Comparison of ENCODE assay signal across 29 mouse cellular contexts in genomic region chr12:105636551-105636950, GRCm38 (mm10). TPM values are rescaled to one million over a fixed set of nuclear protein-coding genes. Genes with fewer than 3 reads are reported as not detected.
DNase-seq lines count a peak whose midpoint lies in the region; ATAC-seq and TF ChIP-seq lines count a peak whose summit lies in the region.
"Had no signal": no experiment of that assay in that cellular context is flagged by ENCODE, and none has a peak within 500 bp of the region (broad histone marks: within the 10 kb centered on the region; RNA-seq: fewer than 3 reads in every experiment).

No protein-coding gene starts in this region.

- H3K9me3 ChIP-seq in kidney, embryonic 14.5 days (ENCODE audit: control insufficient read depth, low read length): no peaks in the 10 kb centered on the region
- H3K9me3 ChIP-seq: embryonic facial prominence, embryonic 10.5 days; embryonic facial prominence, embryonic 13.5 days; forebrain, embryonic 12.5 days; forebrain, embryonic 15.5 days; heart, embryonic 12.5 days; heart, embryonic 15.5 days; hindbrain, embryonic 10.5 days; hindbrain, embryonic 13.5 days had no signal

- H3K4me1 ChIP-seq in cerebellum, adult 2 months (ENCODE audit: control insufficient read depth, insufficient read depth, low read length): no peaks in the 10 kb centered on the region
- no peaks in the 10 kb centered on the region for H3K4me1 ChIP-seq in kidney, embryonic 14.5 days (ENCODE audit: control insufficient read depth, insufficient read depth, low read length)
- H3K4me1 ChIP-seq: embryonic facial prominence, embryonic 10.5 days; embryonic facial prominence, embryonic 13.5 days; forebrain, embryonic 12.5 days; forebrain, embryonic 15.5 days; heart, embryonic 12.5 days; heart, embryonic 15.5 days; hindbrain, embryonic 10.5 days; hindbrain, embryonic 13.5 days had no signal

- peaks cover 92% of the 10 kb centered on the region for H3K36me3 ChIP-seq in kidney, embryonic 14.5 days (ENCODE audit: control insufficient read depth, insufficient read depth, low read length)

- ATAC-seq in kidney, embryonic 14.5 days (ENCODE audit: low FRiP score, low TSS enrichment): no peak
- ATAC-seq: forebrain, embryonic 15.5 days; hindbrain, embryonic 16.5 days; Patski had no signal

- 85% methylated on average over 9 of the region's 9 CpGs for WGBS in cerebellum, adult 2 months
- WGBS in kidney, embryonic 14.5 days: 95% methylated on average over 9 of the region's 9 CpGs

- no peak overlapping the region for H3K4me3 ChIP-seq in cerebellum, adult 2 months (replicated peaks; ENCODE audit: insufficient read depth, low read depth, low read length)
- H3K4me3 ChIP-seq in kidney, embryonic 14.5 days (ENCODE audit: low read length): no peak overlapping the region
- H3K4me3 ChIP-seq: embryonic facial prominence, embryonic 10.5 days; embryonic facial prominence, embryonic 13.5 days; erythroblast, embryonic 14.5 days; forebrain, embryonic 12.5 days; forebrain, embryonic 15.5 days; heart, embryonic 12.5 days; heart, embryonic 15.5 days; hindbrain, embryonic 10.5 days; hindbrain, embryonic 13.5 days had no signal

- no peak overlapping the region for H3K9ac ChIP-seq in kidney, embryonic 14.5 days (ENCODE audit: low read depth, low read length)
- H3K9ac ChIP-seq: embryonic facial prominence, embryonic 13.5 days; forebrain, embryonic 12.5 days; forebrain, embryonic 15.5 days; heart, embryonic 12.5 days; heart, embryonic 15.5 days; hindbrain, embryonic 13.5 days had no signal

- no peak for TF ChIP-seq CTCF in cerebellum, adult 2 months (IDR thresholded peaks at IDR 0.05; ENCODE audit: borderline replicate concordance, insufficient read depth, low read depth, low read length)

- peak; percentile 42 to 43 for DNase-seq in cerebellum, postnatal 10 days
- no peak for DNase-seq in cerebellum, adult 2 months
- peak; percentile 25 to 32 for DNase-seq in kidney, postnatal 4 days
- DNase-seq in right cerebral cortex, postnatal 4 days: peak; percentile 19
- DNase-seq in right cerebral cortex, postnatal 10 days (ENCODE audit: low spot score in 2 of 2): no peak
- DNase-seq in ES-CJ7 (ENCODE audit: low read depth, low spot score): peak; percentile 19
- DNase-seq: adrenal gland, postnatal 10 days; adrenal gland, postnatal 36 days; cerebellum, adult 18-20 months; cerebellum, adult 9-11 months; cerebellum, postnatal 36 days; embryo, embryonic 11 days; gastrocnemius, postnatal 10 days; gastrocnemius, postnatal 36 days; heart, postnatal 10 days; heart, postnatal 36 days had no signal

- no peaks in the 10 kb centered on the region for H3K27me3 ChIP-seq in cerebellum, adult 2 months (ENCODE audit: control insufficient read depth, insufficient read depth, low read length)
- H3K27me3 ChIP-seq in kidney, embryonic 14.5 days (ENCODE audit: control insufficient read depth, insufficient read depth, low read length): no peaks in the 10 kb centered on the region
- H3K27me3 ChIP-seq: embryonic facial prominence, embryonic 13.5 days; forebrain, embryonic 12.5 days; forebrain, embryonic 15.5 days; heart, embryonic 12.5 days; heart, embryonic 15.5 days; hindbrain, embryonic 13.5 days; Patski had no signal

- H3K4me2 ChIP-seq in kidney, embryonic 14.5 days (replicated peaks; ENCODE audit: low read depth, low read length): no peak overlapping the region
- H3K4me2 ChIP-seq: embryonic facial prominence, embryonic 13.5 days; forebrain, embryonic 12.5 days; forebrain, embryonic 15.5 days; heart, embryonic 12.5 days; heart, embryonic 15.5 days; hindbrain, embryonic 13.5 days had no signal

- no peak overlapping the region for H3K27ac ChIP-seq in cerebellum, adult 2 months (ENCODE audit: insufficient read depth, low read length)
- no peak overlapping the region for H3K27ac ChIP-seq in kidney, embryonic 14.5 days (ENCODE audit: low read depth, low read length)
- H3K27ac ChIP-seq: embryonic facial prominence, embryonic 10.5 days; embryonic facial prominence, embryonic 13.5 days; forebrain, embryonic 12.5 days; forebrain, embryonic 15.5 days; heart, embryonic 15.5 days; hindbrain, embryonic 10.5 days; hindbrain, embryonic 13.5 days had no signal

- TF ChIP-seq POLR2A in cerebellum, adult 2 months (IDR thresholded peaks at IDR 0.05; ENCODE audit: borderline replicate concordance, insufficient read depth, low read length): no peak

RNA-seq across cellular contexts. Expression of gene Bdkrb1, which starts 33.7 kb away (rescaled TPM):
- polyA plus RNA-seq in cerebellum, adult 2 months (2012; rRNA removed): 0.36 TPM in 1 of 2 replicates, not detected in the other
- not detected in 2 replicates for polyA plus RNA-seq in kidney, embryonic 14.5 days (2014; fragmentation: Nextera tagmentation; extraction: Ambion mirVana)
- polyA plus RNA-seq: embryonic facial prominence, embryonic 13.5 days; erythroblast, embryonic 14.5 days; forebrain, embryonic 12.5 days; G1E; heart, embryonic 12.5 days; heart, embryonic 15.5 days had no signal

RNA-seq across cellular contexts. Expression of gene Gskip, which starts 48.1 kb away (rescaled TPM):
- polyA plus RNA-seq in cerebellum, adult 2 months (2012; rRNA removed): 29.4 and 31.7 TPM in 2 replicates
- polyA plus RNA-seq in kidney, embryonic 14.5 days (2014; fragmentation: Nextera tagmentation; extraction: Ambion mirVana): 28.1 and 29.6 TPM in 2 replicates

RNA-seq across cellular contexts. Expression of gene Atg2b, which starts 48.5 kb away (rescaled TPM):
- 47.4 and 48.8 TPM in 2 replicates for polyA plus RNA-seq in cerebellum, adult 2 months (2012; rRNA removed)
- polyA plus RNA-seq in kidney, embryonic 14.5 days (2014; fragmentation: Nextera tagmentation; extraction: Ambion mirVana): 9.5 and 17.2 TPM in 2 replicates

Comparison
In these comparisons a context has a peak if more than half of its experiments do, and no peak if none do; other contexts are left out.
1. DNase-seq: peak in cerebellum, postnatal 10 days (2 of 2), kidney, postnatal 4 days (2 of 2), right cerebral cortex, postnatal 4 days (single experiment) and ES-CJ7 (single experiment); none in cerebellum, adult 2 months (0 of 2) and right cerebral cortex, postnatal 10 days (0 of 2).